Mouse (Mus musculus): ENCODE measurements at regions not wholly inside any gene's neighbourhood (a gene's known extent, or its start where the extent isn't known, plus 50 kb on each side); places are given as distances from the start of the nearest gene placed in this dataset.
A peak's percentile ranks its signal among the peaks of the same experiment; 100 is the strongest.

DNA sequence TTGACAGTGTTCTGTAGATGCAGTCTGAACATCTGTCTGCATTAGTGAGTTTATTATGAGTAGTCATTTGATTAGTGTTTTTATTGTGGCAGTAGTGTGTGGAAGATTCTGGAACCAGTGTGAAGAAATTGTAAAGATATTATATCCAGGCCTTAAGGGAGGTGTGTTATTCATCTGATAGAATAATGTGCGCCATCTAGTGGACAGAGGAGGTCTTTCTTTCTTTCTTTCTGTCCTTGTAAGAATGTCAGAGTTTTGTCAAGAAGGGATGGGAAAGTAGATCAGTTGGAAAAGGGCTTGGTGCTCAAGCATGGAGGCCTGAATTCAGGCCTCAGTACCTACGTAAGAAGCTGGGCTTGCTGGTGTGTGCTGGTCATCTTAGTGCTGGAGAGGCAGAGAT, 84.8 kb upstream of the Wdr11 start:
- TF ChIP-seq POLR2A (IDR thresholded peaks at IDR 0.05; ENCODE audit: insufficient read depth, low read depth, low read length): no peak
- peak; percentile 76 for TF ChIP-seq CTCF (IDR thresholded peaks at IDR 0.05)
- TF ChIP-seq EP300 (IDR thresholded peaks at IDR 0.05; ENCODE audit: insufficient read depth, low read depth, low read length): no peak

Measured in heart, adult 2 months (tissue).